Mouse (Mus musculus): ENCODE data around the gene Edf1.
A peak's percentile ranks its signal among the peaks of the same experiment; 100 is the strongest.

DNA sequence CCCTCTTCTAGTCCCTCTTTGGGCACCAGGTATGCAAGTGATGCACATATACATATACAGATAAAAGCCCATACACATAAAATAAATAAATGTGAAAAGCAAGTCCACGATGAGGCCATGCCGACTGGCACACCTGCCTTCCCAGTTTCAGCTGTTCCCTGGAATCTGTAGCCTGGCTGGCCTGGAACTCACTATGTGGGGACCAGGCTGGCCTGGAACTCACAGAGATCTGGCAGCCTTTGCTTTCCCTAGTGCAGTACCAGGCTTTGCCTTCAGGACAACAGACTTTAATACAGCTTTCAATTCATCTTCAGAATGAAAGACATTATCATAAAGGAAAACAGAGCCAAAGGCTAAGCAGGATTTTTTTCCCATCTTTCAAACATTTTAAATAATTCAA, 23.9 kb upstream of the Edf1 start:
- TF ChIP-seq CTCF (IDR thresholded peaks at IDR 0.05), result peak; percentile 41
- TF ChIP-seq POLR2A (IDR thresholded peaks at IDR 0.05; ENCODE audit: insufficient read depth, low read depth, low read length), result no peak
